Mouse (Mus musculus) neural tube, embryonic 12.5 days (tissue): ENCODE data around the gene Kit. TPM values are rescaled to one million over a fixed set of nuclear protein-coding genes. Genes with fewer than 3 reads are reported as not detected.

Experiments
- ATAC-seq: fragments of 200-750 bp; cut with Nextera tagmentation; 2 replicates; pipeline ENCODE4 v1.8.0; 2017; ENCODE audit warnings: low read depth, mild to moderate bottlenecking, moderate TSS enrichment, moderate library complexity; ENCODE audit not compliant: low FRiP score
- H3K27ac ChIP-seq: fragments of 300-500 bp; sonication (generic); 2 replicates; pipeline ENCODE4 v1.5.1; 2016
- H3K27me3 ChIP-seq: fragments of 300-500 bp; sonication (generic); replicated peaks from 2 replicates; pipeline ENCODE4 v1.6.1; 2016; ENCODE audit warnings: mild to moderate bottlenecking
- H3K36me3 ChIP-seq: fragments of 300-500 bp; sonication (generic); 2 replicates; pipeline ENCODE4 v1.6.1; 2016; ENCODE audit warnings: mild to moderate bottlenecking
- H3K4me1 ChIP-seq: fragments of 300-500 bp; sonication (generic); 2 replicates; pipeline ENCODE4 v1.6.1; 2016
- H3K4me2 ChIP-seq: fragments of 300-500 bp; sonication (generic); replicated peaks from 2 replicates; pipeline ENCODE4 v1.6.1; 2016; ENCODE audit warnings: mild to moderate bottlenecking
- H3K4me3 ChIP-seq: fragments of 300-500 bp; sonication (generic); 2 replicates; pipeline ENCODE4 v1.5.1; 2016
- H3K9ac ChIP-seq: fragments of 300-500 bp; sonication (generic); 2 replicates; pipeline ENCODE4 v1.6.1; 2016; ENCODE audit warnings: mild to moderate bottlenecking
- H3K9me3 ChIP-seq: fragments of 300-500 bp; sonication (generic); 2 replicates; pipeline ENCODE4 v1.6.1; 2016; ENCODE audit warnings: mild to moderate bottlenecking
- WGBS: fragments of 180-500 bp; shearing (Covaris S2); methylation state at CpG from one replicate; pipeline ENCODE4 v1.1.7; 2016; 5-methylcytosine and 5-hydroxymethylcytosine counted together
- polyA plus RNA-seq: library from polyadenylated mRNA; unstranded; fragments of >200 nt; fragmentation: Nextera tagmentation; extraction: Ambion mirVana; gene quantifications from 2 replicates; pipeline ENCODE4 v1.2.1, GENCODE M21; 2016

Kit gene
- polyA plus RNA-seq, result 32.1 and 34.3 TPM in 2 replicates

DNA sequence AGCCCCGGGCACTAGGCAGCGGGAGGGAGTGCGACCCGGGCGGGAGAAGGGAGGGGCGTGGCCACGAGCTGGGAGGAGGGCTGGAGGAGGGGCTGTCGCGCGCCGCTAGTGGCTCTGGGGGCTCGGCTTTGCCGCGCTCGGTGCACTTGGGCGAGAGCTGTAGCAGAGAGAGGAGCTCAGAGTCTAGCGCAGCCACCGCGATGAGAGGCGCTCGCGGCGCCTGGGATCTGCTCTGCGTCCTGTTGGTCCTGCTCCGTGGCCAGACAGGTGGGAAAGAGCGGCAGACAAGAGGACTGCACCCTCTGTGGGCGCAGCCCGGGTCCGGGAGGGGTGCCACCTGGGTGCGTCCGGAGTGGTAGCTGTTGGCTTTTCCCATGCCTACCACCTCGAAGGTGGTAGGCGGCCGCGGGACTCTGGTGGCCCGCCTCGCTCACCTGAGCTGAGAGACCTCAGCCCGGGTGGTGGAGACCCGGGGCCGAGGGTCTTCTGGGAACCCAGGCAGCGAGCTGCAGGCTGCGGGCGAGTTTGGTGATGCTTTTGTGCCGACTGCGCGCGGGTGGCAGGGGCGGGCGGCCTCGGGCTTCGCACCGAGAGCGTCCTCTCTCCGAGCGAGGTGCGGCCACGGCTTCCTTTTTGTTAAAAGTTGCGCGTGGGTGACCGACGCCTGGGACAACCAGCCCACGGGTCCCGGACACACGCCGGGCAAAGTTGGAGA, at the start of gene Kit:
Gene Kit (plus strand): TSS at position 65 of the 715 bp plus-strand sequence.
- H3K36me3 ChIP-seq, result no peaks in the 10 kb centered on the region
- peak within 1 kb of the TSS; percentile 96 for H3K4me2 ChIP-seq
- ATAC-seq, result peak; percentile 91
- peaks cover 15% of the 10 kb centered on the region for H3K4me1 ChIP-seq
- peak within 1 kb of the TSS; percentile 83 for H3K9ac ChIP-seq
- H3K27me3 ChIP-seq, result no peaks in the 10 kb centered on the region
- H3K9me3 ChIP-seq, result no peaks in the 10 kb centered on the region
- peak within 1 kb of the TSS; percentile 70 for H3K4me3 ChIP-seq
- under 1% methylated on average over 65 of the region's 65 CpGs for WGBS
- peak within 1 kb of the TSS; percentile 50; the same call in 1 of the 2 replicates for H3K27ac ChIP-seq

GRCm38 (mm10) chr5:75536156-75536555, 38.6 kb upstream of the Kit start:
- no peak overlapping the region for H3K4me3 ChIP-seq
- H3K4me2 ChIP-seq, result no peak overlapping the region
- H3K9ac ChIP-seq, result no peak overlapping the region
- no peaks in the 10 kb centered on the region for H3K4me1 ChIP-seq
- WGBS, result 87% methylated on average over 3 of the region's 3 CpGs
- no peaks in the 10 kb centered on the region for H3K27me3 ChIP-seq
- H3K27ac ChIP-seq, result no peak overlapping the region
- no peaks in the 10 kb centered on the region for H3K36me3 ChIP-seq
- H3K9me3 ChIP-seq, result 0 out of 2 replicates have a peak, but pooled peaks cover 3% of the 10 kb centered on the region
- ATAC-seq, result no peak

- H3K4me3 ChIP-seq, result no peak overlapping the region
- ATAC-seq, result no peak
- no peaks in the 10 kb centered on the region for H3K27me3 ChIP-seq
- H3K9ac ChIP-seq, result no peak overlapping the region
- H3K27ac ChIP-seq, result no peak overlapping the region
- no peak overlapping the region for H3K4me2 ChIP-seq
- 24% methylated on average over 4 of the region's 4 CpGs for WGBS
- no peaks in the 10 kb centered on the region for H3K4me1 ChIP-seq
- H3K9me3 ChIP-seq, result 0 out of 2 replicates have a peak, but pooled peaks cover 3% of the 10 kb centered on the region
- H3K36me3 ChIP-seq, result no peaks in the 10 kb centered on the region
These were observed 37.0 kb upstream of the Kit start for GRCm38 (mm10) chr5:75537717-75538116.

- H3K4me3 ChIP-seq, result no peak overlapping the region
- no peaks in the 10 kb centered on the region for H3K36me3 ChIP-seq
- no peak overlapping the region for H3K9ac ChIP-seq
- ATAC-seq, result no peak
- H3K27ac ChIP-seq, result no peak overlapping the region
- H3K4me2 ChIP-seq, result no peak overlapping the region
- no peaks in the 10 kb centered on the region for H3K27me3 ChIP-seq
- no peaks in the 10 kb centered on the region for H3K9me3 ChIP-seq
- 23% methylated on average over 4 of the region's 4 CpGs for WGBS
- no peaks in the 10 kb centered on the region for H3K4me1 ChIP-seq
These were observed 36.3 kb upstream of the Kit start for GRCm38 (mm10) chr5:75538458-75538857.

DNA sequence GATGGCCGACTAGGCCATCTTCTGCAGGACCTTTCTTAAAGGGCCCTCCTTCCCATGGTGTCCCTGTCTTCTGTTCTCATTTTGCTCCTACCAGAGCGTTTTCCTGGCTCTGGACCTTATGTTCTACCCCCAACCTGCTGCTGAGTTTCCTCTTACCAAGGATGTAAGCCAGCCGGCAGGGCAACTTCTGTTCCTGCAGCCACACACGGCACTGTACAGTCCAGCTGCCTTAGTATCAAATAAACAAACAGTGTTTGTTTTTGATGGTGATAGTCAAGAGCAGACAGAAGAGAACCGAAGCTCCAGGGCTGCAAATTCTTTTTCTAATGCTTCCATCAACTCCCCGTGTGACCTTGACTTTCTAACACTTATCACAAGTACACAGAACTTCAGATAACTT, 35.6 kb upstream of the Kit start:
- WGBS, result 43% methylated on average over 6 of the region's 6 CpGs

GRCm38 (mm10) chr5:75543757-75544156, 31.0 kb upstream of the Kit start:
- H3K9me3 ChIP-seq, result no peaks in the 10 kb centered on the region
- 83% methylated on average over 3 of the region's 3 CpGs for WGBS
- ATAC-seq, result no peak

More for the DNA sequence above, 35.6 kb upstream of the Kit start:
- no peaks in the 10 kb centered on the region for H3K9me3 ChIP-seq
- H3K9ac ChIP-seq, result no peak overlapping the region
- ATAC-seq, result no peak
- no peak overlapping the region for H3K4me3 ChIP-seq
- no peaks in the 10 kb centered on the region for H3K27me3 ChIP-seq
- H3K4me2 ChIP-seq, result no peak overlapping the region
- no peaks in the 10 kb centered on the region for H3K4me1 ChIP-seq
- H3K36me3 ChIP-seq, result no peaks in the 10 kb centered on the region
- H3K27ac ChIP-seq, result no peak overlapping the region

DNA sequence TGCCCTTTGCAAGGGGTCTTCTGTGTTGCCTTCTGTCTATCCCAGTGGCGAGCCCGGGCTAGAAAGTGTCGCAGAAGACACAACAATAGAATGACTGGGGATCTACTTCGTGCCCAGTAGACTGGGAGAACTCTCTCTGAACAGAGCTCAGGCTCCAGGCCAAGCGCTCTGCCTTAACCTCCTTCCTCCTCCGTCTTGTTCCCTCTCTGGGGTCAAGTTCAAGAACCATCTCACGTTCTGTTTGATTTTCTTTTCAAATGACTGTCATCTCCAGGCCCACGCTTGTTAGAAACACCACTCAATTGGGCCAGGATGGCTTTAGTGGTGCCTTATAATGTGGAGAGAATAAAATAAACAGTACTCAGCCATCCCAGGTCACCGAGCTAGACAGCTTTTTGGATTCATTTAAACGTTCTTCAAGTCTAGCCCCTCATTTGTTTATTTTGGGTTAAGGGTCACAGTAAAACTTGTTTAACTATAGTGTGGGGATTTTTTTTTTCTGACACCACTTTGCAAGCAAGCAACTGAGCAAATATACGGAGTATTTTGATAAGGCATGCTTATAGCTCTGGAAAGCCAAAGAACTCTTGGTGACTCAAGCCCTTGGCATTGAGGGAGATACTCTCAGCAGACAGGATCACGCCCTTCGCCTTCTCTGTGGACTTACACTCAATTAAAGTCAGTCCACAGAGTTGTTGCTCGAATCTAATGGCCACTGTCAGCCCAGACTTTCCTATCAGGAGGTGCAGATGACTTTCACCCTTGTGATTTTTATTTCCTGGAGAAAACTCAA, 30.0 kb upstream of the Kit start:
- Histone ChIP-seq H3K4me3 (no peak overlapping the region), H3K9ac (no peak overlapping the region), H3K27ac (no peak overlapping the region), H3K9me3 (no peaks in the 10 kb centered on the region), H3K27me3 (no peaks in the 10 kb centered on the region), H3K36me3 (no peaks in the 10 kb centered on the region), H3K4me1 (no peaks in the 10 kb centered on the region), H3K4me2 (no peak overlapping the region)
- no peak for ATAC-seq
- WGBS, result 83% methylated on average over 14 of the region's 14 CpGs

More at GRCm38 (mm10) chr5:75543757-75544156, 31.0 kb upstream of the Kit start:
- Histone ChIP-seq H3K27ac (no peak overlapping the region), H3K27me3 (no peaks in the 10 kb centered on the region), H3K4me1 (no peaks in the 10 kb centered on the region), H3K36me3 (no peaks in the 10 kb centered on the region), H3K9ac (no peak overlapping the region), H3K4me3 (no peak overlapping the region), H3K4me2 (no peak overlapping the region)

DNA sequence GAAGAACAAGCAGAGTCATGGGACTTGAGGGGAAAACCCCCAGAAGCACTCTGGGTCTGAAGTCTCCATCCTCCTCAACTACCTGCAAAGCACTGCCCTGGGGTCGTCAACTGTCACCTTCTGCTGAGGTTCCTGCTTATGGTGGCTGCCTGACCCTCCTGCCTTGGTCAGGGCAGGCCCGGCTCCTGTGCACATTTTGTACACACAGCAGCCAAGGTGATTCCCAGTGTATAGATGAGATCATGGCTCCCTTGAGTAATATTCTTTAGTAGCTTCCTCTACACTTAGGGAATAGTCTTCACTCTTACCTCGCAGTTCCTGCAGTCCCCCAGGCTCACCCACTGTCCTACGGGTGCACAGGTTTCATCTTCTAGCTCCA, 29.5 kb upstream of the Kit start:
- H3K4me2 ChIP-seq, result no peak overlapping the region
- H3K36me3 ChIP-seq, result no peaks in the 10 kb centered on the region
- ATAC-seq, result no peak
- 80% methylated on average over 4 of the region's 4 CpGs for WGBS
- H3K9me3 ChIP-seq, result no peaks in the 10 kb centered on the region
- H3K27ac ChIP-seq, result no peak overlapping the region
- H3K9ac ChIP-seq, result no peak overlapping the region
- H3K27me3 ChIP-seq, result no peaks in the 10 kb centered on the region
- H3K4me1 ChIP-seq, result no peaks in the 10 kb centered on the region
- H3K4me3 ChIP-seq, result no peak overlapping the region

DNA sequence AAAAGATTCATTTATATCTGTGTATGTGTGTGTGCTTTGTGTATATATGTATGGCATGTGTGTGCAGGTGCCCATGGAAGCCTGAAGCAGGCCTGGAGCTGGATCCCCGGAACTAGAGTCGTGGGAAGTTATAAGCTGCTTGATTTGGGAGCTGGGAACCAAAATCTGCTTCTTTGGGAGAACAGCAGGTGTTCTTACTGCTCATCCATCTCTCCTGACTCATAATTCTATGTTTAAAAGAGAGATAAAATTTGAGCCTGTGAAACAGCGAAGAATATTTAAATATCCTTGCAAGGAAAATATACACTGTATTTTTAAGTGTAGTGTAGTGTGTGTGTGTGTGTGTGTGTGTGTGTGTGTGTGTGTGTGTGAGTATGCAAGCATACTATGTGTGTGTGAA, 21.7 kb upstream of the Kit start:
- H3K36me3 ChIP-seq, result no peaks in the 10 kb centered on the region
- H3K4me1 ChIP-seq, result no peaks in the 10 kb centered on the region
- no peaks in the 10 kb centered on the region for H3K9me3 ChIP-seq
- H3K27me3 ChIP-seq, result no peaks in the 10 kb centered on the region
- no peak overlapping the region for H3K9ac ChIP-seq
- no peak overlapping the region for H3K4me3 ChIP-seq
- H3K27ac ChIP-seq, result no peak overlapping the region
- H3K4me2 ChIP-seq, result no peak overlapping the region
- 87% methylated on average over 3 of the region's 3 CpGs for WGBS
- no peak for ATAC-seq

DNA sequence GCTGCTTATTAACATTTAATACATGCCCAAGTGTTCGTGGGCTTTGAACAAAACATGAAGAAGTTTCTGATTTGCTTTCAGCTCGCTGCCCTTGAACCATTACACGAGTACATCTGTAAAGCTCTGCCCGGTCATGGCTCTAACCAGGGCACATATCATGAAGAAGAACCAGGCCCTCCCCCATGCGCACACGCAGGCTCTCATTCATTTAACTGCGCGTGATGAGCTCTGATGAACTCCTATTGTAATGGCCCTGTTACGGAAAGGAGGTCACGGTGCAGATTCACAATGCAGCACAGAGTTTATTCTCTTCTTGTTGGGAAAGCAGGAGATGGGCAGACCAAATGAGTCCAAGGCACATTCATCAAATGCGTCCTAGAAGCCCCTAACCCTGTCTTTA, 17.1 kb upstream of the Kit start:
- Histone ChIP-seq H3K4me2 (no peak overlapping the region), H3K9me3 (no peaks in the 10 kb centered on the region), H3K27me3 (no peaks in the 10 kb centered on the region), H3K36me3 (no peaks in the 10 kb centered on the region), H3K27ac (no peak overlapping the region), H3K9ac (no peak overlapping the region), H3K4me3 (no peak overlapping the region), H3K4me1 (no peaks in the 10 kb centered on the region)
- no peak for ATAC-seq
- 57% methylated on average over 11 of the region's 11 CpGs for WGBS

- H3K9me3 ChIP-seq, result no peaks in the 10 kb centered on the region
- no peak overlapping the region for H3K4me2 ChIP-seq
- H3K9ac ChIP-seq, result no peak overlapping the region
- H3K27ac ChIP-seq, result no peak overlapping the region
- no peak overlapping the region for H3K4me3 ChIP-seq
- H3K36me3 ChIP-seq, result no peaks in the 10 kb centered on the region
- WGBS, result 50% methylated on average over 6 of the region's 6 CpGs
- no peaks in the 10 kb centered on the region for H3K27me3 ChIP-seq
- no peaks in the 10 kb centered on the region for H3K4me1 ChIP-seq
- no peak for ATAC-seq
These were observed 15.4 kb upstream of the Kit start for GRCm38 (mm10) chr5:75559291-75559690.

- 97% methylated on average over 2 of the region's 2 CpGs for WGBS
- H3K27me3 ChIP-seq, result no peaks in the 10 kb centered on the region
- H3K4me3 ChIP-seq, result no peak overlapping the region
- H3K4me1 ChIP-seq, result no peaks in the 10 kb centered on the region
- H3K9me3 ChIP-seq, result no peaks in the 10 kb centered on the region
- ATAC-seq, result no peak
- no peaks in the 10 kb centered on the region for H3K36me3 ChIP-seq
- H3K27ac ChIP-seq, result no peak overlapping the region
- no peak overlapping the region for H3K9ac ChIP-seq
- no peak overlapping the region for H3K4me2 ChIP-seq
These were observed 13.5 kb upstream of the Kit start for GRCm38 (mm10) chr5:75561231-75561630.
